Mouse (Mus musculus): ENCODE results near the gene Abhd2.

GRCm38 (mm10) chr7:79346555-79347075, 73.6 kb downstream of the Abhd2 start:
- TF ChIP-seq TAL1 (IDR thresholded peaks at IDR 0.05; ENCODE audit: low read length) (no peak), GATA1 (IDR thresholded peaks at IDR 0.05; ENCODE audit: low read length) (no peak)

Data from erythroblast, embryonic 14.5 days (primary cell).